Mouse (Mus musculus) midbrain, embryonic 12.5 days (tissue): ENCODE measurements at regions not wholly inside any gene's neighbourhood (a gene's known extent, or its start where the extent isn't known, plus 50 kb on each side); places are given as distances from the start of the nearest gene placed in this dataset.

Experiments used
- ATAC-seq: fragments of 200-750 bp; cut with Nextera tagmentation; 2 replicates; pipeline ENCODE4 v1.8.0; 2017; ENCODE audit warnings: low read depth, moderate TSS enrichment, moderate library complexity; ENCODE audit not compliant: low FRiP score
- H3K27ac ChIP-seq: fragments of 300-500 bp; sonication (generic); replicated peaks from 2 replicates; pipeline ENCODE4 v1.5.1; 2016; ENCODE audit warnings: mild to moderate bottlenecking
- H3K27me3 ChIP-seq: fragments of 300-500 bp; sonication (generic); 2 replicates; pipeline ENCODE4 v1.6.1; 2016; ENCODE audit warnings: mild to moderate bottlenecking
- H3K36me3 ChIP-seq: fragments of 300-500 bp; sonication (generic); 2 replicates; pipeline ENCODE4 v1.6.1; 2016
- H3K4me1 ChIP-seq: fragments of 300-500 bp; sonication (generic); 2 replicates; pipeline ENCODE4 v1.6.1; 2016
- H3K4me2 ChIP-seq: fragments of 300-500 bp; sonication (generic); replicated peaks from 2 replicates; pipeline ENCODE4 v1.6.1; 2016; ENCODE audit warnings: mild to moderate bottlenecking, moderate library complexity
- H3K4me3 ChIP-seq: fragments of 300-500 bp; sonication (generic); 2 replicates; pipeline ENCODE4 v1.5.1; 2016; ENCODE audit warnings: mild to moderate bottlenecking
- H3K9ac ChIP-seq: fragments of 300-500 bp; sonication (generic); replicated peaks from 2 replicates; pipeline ENCODE4 v1.6.1; 2016; ENCODE audit warnings: mild to moderate bottlenecking, moderate library complexity
- H3K9me3 ChIP-seq: fragments of 300-500 bp; sonication (generic); 2 replicates; pipeline ENCODE4 v1.6.1; 2016; ENCODE audit warnings: mild to moderate bottlenecking
- WGBS: fragments of 180-500 bp; shearing (Covaris S2); methylation state at CpG from one replicate; pipeline ENCODE4 v1.1.7; 2016; 5-methylcytosine and 5-hydroxymethylcytosine counted together

DNA sequence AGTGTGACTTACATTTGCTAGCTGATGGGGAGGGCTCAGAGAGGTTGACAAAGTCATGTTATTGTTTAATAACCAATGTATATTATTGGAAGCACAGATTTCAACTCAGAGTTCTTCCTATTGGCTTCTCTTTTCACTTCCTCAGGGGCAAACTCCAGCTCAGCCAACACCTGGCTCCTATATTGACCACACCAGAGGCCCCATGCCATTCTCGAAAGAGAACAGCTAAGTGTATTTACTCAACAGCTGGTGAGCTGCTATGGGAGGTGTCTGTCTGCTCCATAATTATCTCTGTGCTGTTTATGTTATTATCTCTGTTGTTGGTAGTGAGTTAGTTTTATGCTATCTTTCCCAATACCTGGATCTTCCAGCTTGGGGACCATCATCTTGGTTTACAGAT, 342.4 kb downstream of the Epha4 start:
- no peak for ATAC-seq

DNA sequence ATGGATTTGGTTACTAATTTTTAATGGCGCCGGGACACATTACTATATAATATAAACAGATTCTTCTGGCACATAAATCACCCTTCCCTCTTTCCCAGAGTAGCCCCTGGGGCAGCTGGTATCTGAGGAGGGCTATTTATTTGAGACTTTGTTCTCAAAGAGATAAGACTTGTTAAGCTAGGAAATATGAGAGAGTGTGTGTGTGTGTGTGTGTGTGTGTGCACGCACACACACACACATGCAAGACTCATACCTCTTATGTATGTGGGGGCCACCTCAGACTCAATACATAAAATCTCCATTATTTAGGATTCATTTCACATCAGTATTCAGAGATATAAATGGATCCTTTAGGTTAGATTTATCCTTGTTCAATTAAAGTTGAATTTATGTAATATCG, 340.1 kb downstream of the Epha4 start:
- Histone ChIP-seq H3K36me3 (no peaks in the 10 kb centered on the region), H3K4me2 (no peak overlapping the region), H3K27ac (no peak overlapping the region), H3K4me3 (no peak overlapping the region), H3K9ac (no peak overlapping the region), H3K27me3 (no peaks in the 10 kb centered on the region), H3K9me3 (no peaks in the 10 kb centered on the region), H3K4me1 (no peaks in the 10 kb centered on the region)
- 92% methylated on average over 4 of the region's 4 CpGs for WGBS
- no peak for ATAC-seq

More for the DNA sequence above, 342.4 kb downstream of the Epha4 start:
- Histone ChIP-seq H3K4me1 (no peaks in the 10 kb centered on the region), H3K27me3 (no peaks in the 10 kb centered on the region), H3K4me3 (no peak overlapping the region), H3K9ac (no peak overlapping the region), H3K27ac (no peak overlapping the region), H3K36me3 (no peaks in the 10 kb centered on the region), H3K4me2 (no peak overlapping the region), H3K9me3 (no peaks in the 10 kb centered on the region)
- WGBS, result 81% methylated on average over 1 of the region's 1 CpGs

GRCm38 (mm10) chr1:77175214-77175613, 339.7 kb downstream of the Epha4 start:
- Histone ChIP-seq H3K27me3 (0 out of 2 replicates have a peak, but pooled peaks cover 3% of the 10 kb centered on the region), H3K9ac (no peak overlapping the region), H3K36me3 (no peaks in the 10 kb centered on the region), H3K9me3 (no peaks in the 10 kb centered on the region), H3K27ac (no peak overlapping the region), H3K4me3 (no peak overlapping the region), H3K4me1 (no peaks in the 10 kb centered on the region), H3K4me2 (no peak overlapping the region)
- ATAC-seq, result no peak
- 66% methylated on average over 3 of the region's 3 CpGs for WGBS

DNA sequence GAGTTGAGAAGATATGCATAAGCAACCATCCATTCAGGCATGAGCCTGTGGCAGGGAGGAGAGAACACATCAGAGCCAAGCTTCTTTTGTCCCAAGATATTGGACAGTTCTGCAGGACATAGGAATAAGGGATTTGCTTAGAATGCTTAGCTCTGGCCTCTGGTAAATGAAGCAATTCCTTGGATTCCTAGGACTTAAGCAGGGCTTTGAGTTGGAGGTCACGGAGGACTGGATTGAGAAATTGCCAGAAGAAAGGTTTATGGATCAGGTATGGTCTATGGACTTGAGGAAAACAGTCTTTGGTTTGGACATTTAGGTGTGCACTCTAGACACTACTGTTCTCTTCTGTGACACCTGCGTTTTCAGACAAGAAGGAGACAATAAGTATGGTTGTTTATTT, 338.4 kb downstream of the Epha4 start:
- Histone ChIP-seq H3K27ac (no peak overlapping the region), H3K4me2 (no peak overlapping the region), H3K4me1 (no peaks in the 10 kb centered on the region), H3K9ac (no peak overlapping the region), H3K9me3 (no peaks in the 10 kb centered on the region), H3K4me3 (no peak overlapping the region), H3K36me3 (no peaks in the 10 kb centered on the region), H3K27me3 (0 out of 2 replicates have a peak, but pooled peaks cover 3% of the 10 kb centered on the region)
- ATAC-seq, result no peak
- 94% methylated on average over 2 of the region's 2 CpGs for WGBS

GRCm38 (mm10) chr1:77183965-77184364, 330.9 kb downstream of the Epha4 start:
- H3K4me2 ChIP-seq, result no peak overlapping the region
- H3K27me3 ChIP-seq, result 0 out of 2 replicates have a peak, but pooled peaks cover 6% of the 10 kb centered on the region
- no peak overlapping the region for H3K27ac ChIP-seq
- no peaks in the 10 kb centered on the region for H3K9me3 ChIP-seq
- H3K4me3 ChIP-seq, result no peak overlapping the region
- ATAC-seq, result no peak
- WGBS, result 88% methylated on average over 2 of the region's 2 CpGs
- H3K36me3 ChIP-seq, result no peaks in the 10 kb centered on the region
- H3K4me1 ChIP-seq, result no peaks in the 10 kb centered on the region
- no peak overlapping the region for H3K9ac ChIP-seq

DNA sequence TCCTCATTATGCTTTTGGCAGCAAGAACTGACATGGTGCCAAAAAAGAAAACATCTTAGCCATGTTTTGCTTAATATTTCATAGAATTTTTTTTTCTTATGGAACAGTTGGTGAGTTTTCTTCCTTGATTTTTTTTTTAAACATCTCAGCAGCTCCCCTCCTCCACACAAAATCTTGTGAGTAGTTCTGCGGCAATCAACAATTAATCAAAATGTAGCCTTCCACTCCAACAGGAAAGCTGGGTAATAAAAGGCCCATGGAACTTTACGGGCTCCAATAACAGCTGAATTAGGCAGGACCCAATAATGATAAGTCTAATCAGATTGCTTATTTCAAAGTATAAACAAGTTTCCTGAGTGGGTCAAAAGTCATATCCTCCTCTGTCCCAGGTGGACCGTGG, 324.7 kb downstream of the Epha4 start:
- Histone ChIP-seq H3K36me3 (no peaks in the 10 kb centered on the region), H3K27ac (no peak overlapping the region), H3K9me3 (no peaks in the 10 kb centered on the region), H3K9ac (no peak overlapping the region), H3K4me2 (no peak overlapping the region), H3K4me3 (no peak overlapping the region), H3K4me1 (no peaks in the 10 kb centered on the region), H3K27me3 (no peaks in the 10 kb centered on the region)
- 90% methylated on average over 3 of the region's 3 CpGs for WGBS
- no peak for ATAC-seq

GRCm38 (mm10) chr1:77201321-77201917, 313.5 kb downstream of the Epha4 start:
- no peaks in the 10 kb centered on the region for H3K36me3 ChIP-seq
- 83% methylated on average over 3 of the region's 3 CpGs for WGBS
- H3K27me3 ChIP-seq, result no peaks in the 10 kb centered on the region
- no peak overlapping the region for H3K4me2 ChIP-seq
- H3K27ac ChIP-seq, result no peak overlapping the region
- no peak overlapping the region for H3K4me3 ChIP-seq
- H3K4me1 ChIP-seq, result no peaks in the 10 kb centered on the region
- ATAC-seq, result no peak
- no peak overlapping the region for H3K9ac ChIP-seq
- H3K9me3 ChIP-seq, result 0 out of 2 replicates have a peak, but pooled peaks cover 2% of the 10 kb centered on the region

- WGBS, result 91% methylated on average over 4 of the region's 4 CpGs
- Histone ChIP-seq H3K9me3 (0 out of 2 replicates have a peak, but pooled peaks cover 2% of the 10 kb centered on the region), H3K27me3 (no peaks in the 10 kb centered on the region), H3K4me1 (no peaks in the 10 kb centered on the region), H3K27ac (no peak overlapping the region), H3K4me2 (no peak overlapping the region), H3K36me3 (no peaks in the 10 kb centered on the region), H3K9ac (no peak overlapping the region), H3K4me3 (no peak overlapping the region)
- ATAC-seq, result no peak
These were observed 311.9 kb downstream of the Epha4 start for GRCm38 (mm10) chr1:77202948-77203347.

- H3K9ac ChIP-seq, result no peak overlapping the region
- no peaks in the 10 kb centered on the region for H3K4me1 ChIP-seq
- H3K4me3 ChIP-seq, result no peak overlapping the region
- no peaks in the 10 kb centered on the region for H3K27me3 ChIP-seq
- ATAC-seq, result no peak
- no peaks in the 10 kb centered on the region for H3K36me3 ChIP-seq
- H3K4me2 ChIP-seq, result no peak overlapping the region
- 27% methylated on average over 1 of the region's 1 CpGs for WGBS
- H3K27ac ChIP-seq, result no peak overlapping the region
- H3K9me3 ChIP-seq, result no peaks in the 10 kb centered on the region
These were observed 308.4 kb downstream of the Epha4 start for GRCm38 (mm10) chr1:77206535-77206934.

DNA sequence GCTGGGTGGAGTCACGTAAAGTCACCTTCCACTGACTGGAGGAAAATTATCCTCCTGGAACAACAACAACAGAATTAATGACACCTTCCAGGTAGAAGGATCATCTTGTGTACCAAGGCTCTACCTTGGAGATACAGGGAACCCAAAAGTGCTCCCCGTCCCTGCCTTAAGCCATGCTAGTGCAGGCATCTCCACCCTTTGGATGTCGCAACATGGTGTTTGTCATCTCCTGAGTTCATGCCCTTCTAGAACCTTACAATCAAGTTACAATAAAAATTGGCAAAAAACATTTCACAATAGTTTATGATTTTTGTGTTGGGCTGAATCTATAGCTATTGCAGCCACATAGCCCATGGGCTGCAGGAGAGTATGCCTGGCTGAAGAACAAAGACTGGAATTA, 305.5 kb downstream of the Epha4 start:
- Histone ChIP-seq H3K27ac (no peak overlapping the region), H3K9ac (no peak overlapping the region), H3K4me1 (no peaks in the 10 kb centered on the region), H3K4me2 (no peak overlapping the region), H3K4me3 (no peak overlapping the region), H3K27me3 (no peaks in the 10 kb centered on the region), H3K36me3 (no peaks in the 10 kb centered on the region), H3K9me3 (no peaks in the 10 kb centered on the region)
- WGBS, result 89% methylated on average over 3 of the region's 3 CpGs
- no peak for ATAC-seq

DNA sequence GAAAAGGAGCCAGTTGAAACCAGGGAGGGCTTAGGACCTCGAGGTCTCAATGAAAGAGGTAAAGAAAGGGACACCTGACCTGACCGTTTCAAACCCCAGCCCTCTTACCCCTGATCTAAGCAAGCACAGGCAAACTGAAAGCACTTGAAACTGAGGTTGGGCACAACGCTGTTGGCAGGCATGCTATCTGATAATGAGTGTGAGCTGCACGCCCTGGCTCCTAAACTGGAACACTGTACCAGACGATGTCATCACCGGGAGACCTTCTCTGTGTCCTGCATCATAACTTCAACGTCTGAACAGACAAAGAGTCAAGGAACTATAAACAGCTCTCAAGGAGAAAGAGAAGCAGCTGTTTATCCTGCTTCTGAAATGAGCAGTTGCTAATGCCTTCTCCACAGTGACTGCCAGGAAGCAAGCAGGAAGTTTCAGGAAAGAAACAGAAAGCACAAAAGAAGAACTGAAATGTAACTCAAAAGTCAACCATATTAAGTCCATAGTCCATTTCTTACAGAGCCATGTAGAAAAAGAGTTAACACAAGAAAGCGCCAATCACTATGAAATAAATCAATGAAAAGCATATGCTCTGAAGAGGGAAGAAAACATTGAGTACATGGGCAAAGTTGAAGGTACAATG, 301.3 kb downstream of the Epha4 start:
- Histone ChIP-seq H3K9me3 (no peaks in the 10 kb centered on the region), H3K9ac (no peak overlapping the region), H3K4me2 (no peak overlapping the region), H3K4me1 (no peaks in the 10 kb centered on the region), H3K36me3 (no peaks in the 10 kb centered on the region), H3K27ac (no peak overlapping the region), H3K27me3 (no peaks in the 10 kb centered on the region), H3K4me3 (no peak overlapping the region)
- no peak for ATAC-seq
- WGBS, result 66% methylated on average over 8 of the region's 8 CpGs

DNA sequence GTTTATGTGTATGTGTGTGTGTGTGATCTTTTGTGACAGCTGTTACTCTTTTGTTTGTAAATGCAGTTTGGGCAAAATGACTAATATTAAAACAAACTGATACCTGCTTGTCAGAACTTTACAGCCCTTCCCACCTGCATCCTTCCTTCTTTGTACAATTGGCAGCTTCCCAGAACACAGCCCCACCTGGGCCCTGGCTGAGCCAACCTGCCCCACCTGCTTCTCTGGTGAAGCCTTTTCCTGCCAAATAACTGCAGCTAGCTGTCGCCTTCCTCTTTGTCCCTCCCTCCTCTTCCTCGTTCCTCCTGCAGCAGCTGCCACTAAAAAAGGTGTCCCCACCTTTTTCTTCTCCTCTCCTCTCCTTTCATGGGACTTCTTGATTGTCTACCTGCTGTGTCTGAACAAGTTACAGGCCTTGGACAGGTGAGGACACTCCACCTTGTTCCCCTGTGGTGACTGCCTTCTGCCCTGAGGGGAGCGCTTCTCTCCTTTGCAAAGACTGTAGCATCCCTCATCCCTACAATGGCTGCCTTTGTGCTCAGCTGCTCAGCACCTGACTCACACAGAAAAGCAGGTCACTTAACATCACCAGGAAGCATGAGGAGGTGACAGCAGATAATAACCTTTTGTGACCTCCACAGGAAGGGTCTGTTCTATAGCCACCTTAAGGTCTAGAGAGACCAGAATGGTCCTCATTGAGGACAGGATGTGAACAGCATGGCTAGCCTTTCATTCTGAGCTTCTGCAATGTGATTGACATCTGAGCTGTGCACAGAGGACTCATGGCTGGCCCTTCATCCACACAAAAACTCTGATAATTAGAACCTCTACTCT, 295.2 kb downstream of the Epha4 start:
- no peak for ATAC-seq
- Histone ChIP-seq H3K27ac (no peak overlapping the region), H3K4me2 (no peak overlapping the region), H3K36me3 (no peaks in the 10 kb centered on the region), H3K9ac (no peak overlapping the region), H3K9me3 (no peaks in the 10 kb centered on the region), H3K4me1 (no peaks in the 10 kb centered on the region), H3K4me3 (no peak overlapping the region), H3K27me3 (peaks cover 10% of the 10 kb centered on the region)
- WGBS, result 65% methylated on average over 3 of the region's 3 CpGs
